Mouse (Mus musculus): Measurements from ENCODE around the gene Tdrkh.

DNA sequence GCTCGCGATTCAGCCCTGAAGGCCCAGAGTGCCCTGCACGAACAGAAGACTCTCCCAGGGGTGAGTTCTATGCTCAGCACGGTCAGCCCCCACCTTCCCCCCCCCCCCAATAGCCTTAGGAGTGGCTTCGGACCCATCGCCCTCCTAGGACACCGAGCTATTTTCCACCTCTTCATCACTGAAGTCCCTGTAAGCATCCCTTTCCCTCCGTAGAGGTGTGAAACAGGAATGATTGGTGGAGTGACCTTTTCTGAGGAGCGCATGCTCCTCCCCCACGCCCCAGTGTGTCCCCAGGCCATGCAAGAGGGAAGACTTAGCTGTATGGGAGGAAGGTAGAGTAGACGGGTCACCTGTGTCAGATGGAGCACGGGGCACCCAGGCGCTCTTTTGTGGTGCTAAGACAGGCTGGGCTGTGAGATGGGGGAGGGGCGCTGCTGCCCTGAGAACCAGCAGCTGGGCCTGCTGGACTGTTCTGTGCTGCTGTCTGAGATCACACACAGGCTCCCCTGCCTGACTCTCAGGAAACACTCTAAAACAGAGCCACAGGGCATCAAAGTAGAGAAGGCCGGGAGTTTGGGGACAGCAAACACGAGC, 67.3 kb downstream of the Tdrkh start, which contains the start of gene Riiad1:
- no peak for TF ChIP-seq CTCF (IDR thresholded peaks at IDR 0.05; ENCODE audit: insufficient read depth, low read depth, low read length)
- TF ChIP-seq POLR2A (IDR thresholded peaks at IDR 0.05; ENCODE audit: insufficient read depth, low read depth, low read length), result no peak

Data from olfactory bulb, adult 2 months (tissue).